ENCODE assay signal across 8 mouse cellular contexts in genomic region chr12:71136974-71137491, GRCm38 (mm10). TPM values are rescaled to one million over a fixed set of nuclear protein-coding genes. Genes with fewer than 3 reads are reported as not detected.
DNase-seq lines count a peak whose midpoint lies in the region; ATAC-seq and TF ChIP-seq lines count a peak whose summit lies in the region.

No protein-coding gene starts in this region.

- H3K9me3 ChIP-seq in heart, embryonic 12.5 days (replicated peaks) = no peaks in the 10 kb centered on the region
- no peaks in the 10 kb centered on the region for H3K9me3 ChIP-seq in kidney, postnatal 0 days (replicated peaks; ENCODE audit: low read length)
- H3K9me3 ChIP-seq in liver, embryonic 12.5 days (replicated peaks) = no peaks in the 10 kb centered on the region
- H3K9me3 ChIP-seq in stomach, embryonic 16.5 days (replicated peaks; ENCODE audit: control insufficient read depth, low read length) = no peaks in the 10 kb centered on the region

- H3K4me2 ChIP-seq in heart, embryonic 12.5 days = peak overlapping the region; percentile 87
- peak overlapping the region; percentile 83 for H3K4me2 ChIP-seq in kidney, postnatal 0 days (ENCODE audit: low read length)
- peak overlapping the region; percentile 97 for H3K4me2 ChIP-seq in liver, embryonic 12.5 days
- peak overlapping the region; percentile 96 for H3K4me2 ChIP-seq in stomach, embryonic 16.5 days (ENCODE audit: low read depth, low read length)

- TF ChIP-seq CTCF in kidney, postnatal 0 days (IDR thresholded peaks at IDR 0.05; ENCODE audit: low read depth) = no peak

- peak; percentile 95 for DNase-seq in CD4-positive helper T cell, adult 2 months (ENCODE audit: low read depth, low spot score)
- DNase-seq in brain, embryonic 18.5 days (ENCODE audit: low read depth, low spot score) = peak; percentile 80
- peak; percentile 88 for DNase-seq in kidney, postnatal 0 days (ENCODE audit: low spot score)
- peak; percentile 82 to 84 for DNase-seq in natural killer cell, adult 2 months (ENCODE audit: low spot score in 2 of 2)

- peak overlapping the region; percentile 74 for H3K9ac ChIP-seq in heart, embryonic 12.5 days
- peak overlapping the region; percentile 95 for H3K9ac ChIP-seq in kidney, postnatal 0 days (ENCODE audit: low read depth, low read length)
- H3K9ac ChIP-seq in liver, embryonic 12.5 days = peak overlapping the region; percentile 91
- peak overlapping the region; percentile 96 for H3K9ac ChIP-seq in stomach, embryonic 16.5 days (ENCODE audit: low read length)

- H3K27ac ChIP-seq in heart, embryonic 12.5 days (ENCODE audit: poor library complexity, severe bottlenecking) = peak overlapping the region; percentile 79
- H3K27ac ChIP-seq in kidney, postnatal 0 days = peak overlapping the region; percentile 89; the same call in 1 of the 2 replicates
- H3K27ac ChIP-seq in liver, embryonic 12.5 days = peak overlapping the region; percentile 84
- H3K27ac ChIP-seq in stomach, embryonic 16.5 days (ENCODE audit: low read length) = peak overlapping the region; percentile 79

- no peaks in the 10 kb centered on the region for H3K27me3 ChIP-seq in heart, embryonic 12.5 days (replicated peaks)
- no peaks in the 10 kb centered on the region for H3K27me3 ChIP-seq in kidney, postnatal 0 days (ENCODE audit: insufficient read depth, low read length)
- no peaks in the 10 kb centered on the region for H3K27me3 ChIP-seq in liver, embryonic 12.5 days (replicated peaks)
- no peaks in the 10 kb centered on the region for H3K27me3 ChIP-seq in stomach, embryonic 16.5 days (ENCODE audit: control insufficient read depth, insufficient read depth, low read length)

- H3K4me1 ChIP-seq in heart, embryonic 12.5 days (replicated peaks) = peaks cover 21% of the 10 kb centered on the region; the same call in 1 of the 2 replicates
- peaks cover 5% of the 10 kb centered on the region for H3K4me1 ChIP-seq in kidney, postnatal 0 days (replicated peaks; ENCODE audit: insufficient read depth, low read length)
- H3K4me1 ChIP-seq in liver, embryonic 12.5 days = peaks cover 24% of the 10 kb centered on the region
- H3K4me1 ChIP-seq in stomach, embryonic 16.5 days (ENCODE audit: control insufficient read depth, insufficient read depth, low read length) = peaks cover 16% of the 10 kb centered on the region

- H3K4me3 ChIP-seq in heart, embryonic 12.5 days = peak overlapping the region; percentile 74
- peak overlapping the region; percentile 92 for H3K4me3 ChIP-seq in kidney, postnatal 0 days (replicated peaks; ENCODE audit: low read depth, low read length)
- peak overlapping the region; percentile 87 for H3K4me3 ChIP-seq in liver, embryonic 12.5 days
- H3K4me3 ChIP-seq in stomach, embryonic 16.5 days (replicated peaks; ENCODE audit: low read length) = peak overlapping the region; percentile 98

- peak; percentile 88 for ATAC-seq in erythroid progenitor cell, adult 5-6 weeks (replicated peaks; ENCODE audit: low FRiP score, poor library complexity, severe bottlenecking)
- ATAC-seq in heart, embryonic 12.5 days (ENCODE audit: insufficient number of reproducible peaks, low FRiP score) = peak; percentile 88
- peak; percentile 70 for ATAC-seq in kidney, postnatal 0 days (replicated peaks; ENCODE audit: low FRiP score, low read depth)
- peak; percentile 77 for ATAC-seq in liver, embryonic 12.5 days
- ATAC-seq in stomach, embryonic 16.5 days (ENCODE audit: insufficient read depth, low FRiP score) = peak; percentile 86

- peaks cover 34% of the 10 kb centered on the region for H3K36me3 ChIP-seq in heart, embryonic 12.5 days
- H3K36me3 ChIP-seq in kidney, postnatal 0 days (ENCODE audit: insufficient read depth, low read length) = peaks cover 14% of the 10 kb centered on the region; the same call in 1 of the 2 replicates
- peaks cover 49% of the 10 kb centered on the region for H3K36me3 ChIP-seq in liver, embryonic 12.5 days
- H3K36me3 ChIP-seq in stomach, embryonic 16.5 days (ENCODE audit: control insufficient read depth, insufficient read depth, low read length) = peaks cover 3% of the 10 kb centered on the region; the same call in 1 of the 2 replicates

- WGBS in heart, embryonic 12.5 days = under 1% methylated on average over 30 of the region's 30 CpGs
- under 1% methylated on average over 30 of the region's 30 CpGs for WGBS in kidney, postnatal 0 days
- WGBS in liver, embryonic 12.5 days (ENCODE audit: insufficient replicate concordance) = under 1% methylated on average over 30 of the region's 30 CpGs
- under 1% methylated on average over 30 of the region's 30 CpGs for WGBS in stomach, embryonic 16.5 days

RNA-seq across cellular contexts. Expression of gene 2700049A03Rik, which starts 0.4 kb away (rescaled TPM):
- 9.2 and 19.5 TPM in 2 replicates for total RNA-seq in erythroid progenitor cell, adult 5-6 weeks (2015; ENCODE audit: low replicate concordance)
- 16.0 and 17.3 TPM in 2 replicates for total RNA-seq in erythroid progenitor cell, adult 5-6 weeks (2017; ENCODE audit: low replicate concordance)
- polyA plus RNA-seq in heart, embryonic 12.5 days (2016; fragmentation: Nextera tagmentation; extraction: Ambion mirVana) = 9.6 and 10.5 TPM in 2 replicates
- polyA plus RNA-seq in kidney, postnatal 0 days (2015; fragmentation: Nextera tagmentation; extraction: Ambion mirVana) = 7.8 and 10.7 TPM in 2 replicates
- 7.3 and 8.0 TPM in 2 replicates for polyA plus RNA-seq in liver, embryonic 12.5 days (2016; fragmentation: Nextera tagmentation; extraction: Ambion mirVana)
- 8.4 and 11.3 TPM in 2 replicates for polyA plus RNA-seq in stomach, embryonic 16.5 days (2015; fragmentation: Nextera tagmentation; extraction: Ambion mirVana)

RNA-seq across cellular contexts. Expression of gene Timm9, which starts 0.5 kb away (rescaled TPM):
- 10.5 and 21.0 TPM in 2 replicates for total RNA-seq in erythroid progenitor cell, adult 5-6 weeks (2015; ENCODE audit: low replicate concordance)
- total RNA-seq in erythroid progenitor cell, adult 5-6 weeks (2017; ENCODE audit: low replicate concordance) = 5.8 and 11.7 TPM in 2 replicates
- 104 and 107 TPM in 2 replicates for polyA plus RNA-seq in heart, embryonic 12.5 days (2016; fragmentation: Nextera tagmentation; extraction: Ambion mirVana)
- 111 and 114 TPM in 2 replicates for polyA plus RNA-seq in kidney, postnatal 0 days (2015; fragmentation: Nextera tagmentation; extraction: Ambion mirVana)
- 77.2 and 84.2 TPM in 2 replicates for polyA plus RNA-seq in liver, embryonic 12.5 days (2016; fragmentation: Nextera tagmentation; extraction: Ambion mirVana)
- 75.9 and 76.1 TPM in 2 replicates for polyA plus RNA-seq in stomach, embryonic 16.5 days (2015; fragmentation: Nextera tagmentation; extraction: Ambion mirVana)

RNA-seq across cellular contexts. Expression of gene Tomm20l, which starts 25.8 kb away (rescaled TPM):
- total RNA-seq in erythroid progenitor cell, adult 5-6 weeks (2015; ENCODE audit: low replicate concordance) = not detected in 2 replicates
- not detected in 2 replicates for total RNA-seq in erythroid progenitor cell, adult 5-6 weeks (2017; ENCODE audit: low replicate concordance)
- not detected in 2 replicates for polyA plus RNA-seq in heart, embryonic 12.5 days (2016; fragmentation: Nextera tagmentation; extraction: Ambion mirVana)
- 0.27 TPM in 1 of 2 replicates, not detected in the other for polyA plus RNA-seq in kidney, postnatal 0 days (2015; fragmentation: Nextera tagmentation; extraction: Ambion mirVana)
- not detected in 2 replicates for polyA plus RNA-seq in liver, embryonic 12.5 days (2016; fragmentation: Nextera tagmentation; extraction: Ambion mirVana)
- not detected in 2 replicates for polyA plus RNA-seq in stomach, embryonic 16.5 days (2015; fragmentation: Nextera tagmentation; extraction: Ambion mirVana)

Comparison
In these comparisons a context has a peak if more than half of its experiments do, and no peak if none do; other contexts are left out.
1. Peak in every context shown above with its lines: DNase-seq, ATAC-seq, H3K4me3 ChIP-seq and H3K27ac ChIP-seq.